Mouse (Mus musculus) embryo, embryonic 10.5 days (tissue): ENCODE data around the gene Usp50.

Source experiments
- DNase-seq: peaks from one replicate; pipeline ENCODE4 v3.0.0-alpha.2; 2015; ENCODE audit warnings: low spot score

The Usp50 gene

GRCm38 (mm10) chr2:126665984-126666383 lies 117.3 kb downstream of the Usp50 start:
- no peak for DNase-seq

GRCm38 (mm10) chr2:126663481-126663880 lies 119.8 kb downstream of the Usp50 start:
- DNase-seq, result peak; percentile 54
